Mouse (Mus musculus) liver, embryonic 15.5 days (tissue): ENCODE results near the gene Tigd3. TPM values are rescaled to one million over a fixed set of nuclear protein-coding genes. Genes with fewer than 3 reads are reported as not detected.

Source experiments
- ATAC-seq: fragments of 200-750 bp; cut with Nextera tagmentation; 2 replicates; pipeline ENCODE4 v1.8.0; 2017; ENCODE audit warnings: moderate number of reproducible peaks, mild to moderate bottlenecking, moderate library complexity; ENCODE audit not compliant: insufficient read depth
- H3K27ac ChIP-seq: fragments of 300-500 bp; sonication (generic); replicated peaks from 2 replicates; pipeline ENCODE4 v1.5.1; 2015; ENCODE audit warnings: mild to moderate bottlenecking, inconsistent platforms
- H3K27me3 ChIP-seq: fragments of 300-500 bp; sonication (generic); 2 replicates; pipeline ENCODE4 v1.6.1; 2015; ENCODE audit warnings: mild to moderate bottlenecking, inconsistent platforms
- H3K36me3 ChIP-seq: fragments of 300-500 bp; sonication (generic); replicated peaks from 2 replicates; pipeline ENCODE4 v1.6.1; 2015; ENCODE audit warnings: moderate library complexity, mild to moderate bottlenecking, inconsistent platforms
- H3K4me1 ChIP-seq: fragments of 300-500 bp; sonication (generic); replicated peaks from 2 replicates; pipeline ENCODE4 v1.6.1; 2015; ENCODE audit warnings: inconsistent platforms
- H3K4me2 ChIP-seq: fragments of 300-500 bp; sonication (generic); 2 replicates; pipeline ENCODE4 v1.6.1; 2015; ENCODE audit warnings: moderate library complexity, mild to moderate bottlenecking, inconsistent platforms
- H3K4me3 ChIP-seq: fragments of 300-500 bp; sonication (generic); replicated peaks from 2 replicates; pipeline ENCODE4 v1.5.1; 2015; ENCODE audit warnings: mild to moderate bottlenecking, inconsistent platforms
- H3K9ac ChIP-seq: fragments of 300-500 bp; sonication (generic); 2 replicates; pipeline ENCODE4 v1.6.1; 2015; ENCODE audit warnings: moderate library complexity, mild to moderate bottlenecking, inconsistent platforms
- H3K9me3 ChIP-seq: fragments of 300-500 bp; sonication (generic); replicated peaks from 2 replicates; pipeline ENCODE4 v1.6.1; 2016; ENCODE audit warnings: inconsistent platforms
- WGBS: fragments of 180-500 bp; shearing (Covaris S2); methylation state at CpG from one replicate; pipeline ENCODE4 v1.1.7; 2015; ENCODE audit warnings: mixed read lengths; ENCODE audit not compliant: insufficient replicate concordance; 5-methylcytosine and 5-hydroxymethylcytosine counted together
- polyA plus RNA-seq: library from polyadenylated mRNA; unstranded; fragments of >200 nt; fragmentation: Nextera tagmentation; extraction: Ambion mirVana; gene quantifications from 2 replicates; pipeline ENCODE4 v1.2.1, GENCODE M21; 2015

The Tigd3 gene
- polyA plus RNA-seq, 1 experiment from 2014 or later: 2.8 TPM

GRCm38 (mm10) chr19:5929634-5930596 is 36.0 kb upstream of the Tigd3 start:
- H3K4me2 ChIP-seq: no peak overlapping the region
- no peak overlapping the region for H3K9ac ChIP-seq
- H3K4me3 ChIP-seq: no peak overlapping the region
- H3K4me1 ChIP-seq: peaks cover 25% of the 10 kb centered on the region
- no peaks in the 10 kb centered on the region for H3K36me3 ChIP-seq
- no peaks in the 10 kb centered on the region for H3K9me3 ChIP-seq
- no peak overlapping the region for H3K27ac ChIP-seq
- 39% methylated on average over 14 of the region's 14 CpGs for WGBS
- peaks cover 39% of the 10 kb centered on the region for H3K27me3 ChIP-seq
- peak; percentile 41; the same call in 1 of the 2 replicates for ATAC-seq

- no peak for ATAC-seq
- H3K27ac ChIP-seq: no peak overlapping the region
- H3K4me3 ChIP-seq: no peak overlapping the region
- no peaks in the 10 kb centered on the region for H3K9me3 ChIP-seq
- peaks cover 38% of the 10 kb centered on the region for H3K4me1 ChIP-seq
- WGBS: 50% methylated on average over 3 of the region's 3 CpGs
- no peaks in the 10 kb centered on the region for H3K36me3 ChIP-seq
- H3K27me3 ChIP-seq: peaks cover 28% of the 10 kb centered on the region
- no peak overlapping the region for H3K9ac ChIP-seq
- no peak overlapping the region for H3K4me2 ChIP-seq
These were observed 34.6 kb upstream of the Tigd3 start for GRCm38 (mm10) chr19:5928546-5928945.

- Histone ChIP-seq H3K27me3 (peaks cover 28% of the 10 kb centered on the region), H3K9ac (no peak overlapping the region), H3K36me3 (no peaks in the 10 kb centered on the region), H3K4me3 (no peak overlapping the region), H3K9me3 (no peaks in the 10 kb centered on the region), H3K27ac (no peak overlapping the region), H3K4me2 (no peak overlapping the region), H3K4me1 (peaks cover 43% of the 10 kb centered on the region)
- 63% methylated on average over 6 of the region's 6 CpGs for WGBS
- no peak for ATAC-seq
These were observed 34.2 kb upstream of the Tigd3 start for GRCm38 (mm10) chr19:5928104-5928503.

- WGBS: 63% methylated on average over 8 of the region's 8 CpGs
- no peaks in the 10 kb centered on the region for H3K36me3 ChIP-seq
- no peak for ATAC-seq
- H3K4me1 ChIP-seq: peaks cover 49% of the 10 kb centered on the region
- H3K27ac ChIP-seq: no peak overlapping the region
- H3K27me3 ChIP-seq: peaks cover 28% of the 10 kb centered on the region
- H3K9me3 ChIP-seq: no peaks in the 10 kb centered on the region
- H3K9ac ChIP-seq: no peak overlapping the region
- H3K4me3 ChIP-seq: no peak overlapping the region
- H3K4me2 ChIP-seq: no peak overlapping the region
These were observed 33.6 kb upstream of the Tigd3 start for GRCm38 (mm10) chr19:5927532-5927931.

GRCm38 (mm10) chr19:5927026-5927425 is 33.1 kb upstream of the Tigd3 start:
- 68% methylated on average over 11 of the region's 11 CpGs for WGBS
- Histone ChIP-seq H3K4me1 (peaks cover 54% of the 10 kb centered on the region), H3K27ac (no peak overlapping the region), H3K4me3 (no peak overlapping the region), H3K36me3 (no peaks in the 10 kb centered on the region), H3K4me2 (no peak overlapping the region), H3K27me3 (peaks cover 26% of the 10 kb centered on the region), H3K9me3 (no peaks in the 10 kb centered on the region), H3K9ac (no peak overlapping the region)
- ATAC-seq: no peak

GRCm38 (mm10) chr19:5925311-5925855 is 31.4 kb upstream of the Tigd3 start:
- Histone ChIP-seq H3K4me1 (peaks cover 67% of the 10 kb centered on the region), H3K27me3 (peaks cover 23% of the 10 kb centered on the region), H3K36me3 (no peaks in the 10 kb centered on the region), H3K9me3 (no peaks in the 10 kb centered on the region), H3K4me3 (peak overlapping the region; percentile 58), H3K4me2 (peak overlapping the region; percentile 87), H3K9ac (no peak overlapping the region), H3K27ac (0 out of 2 replicates have a peak overlapping the region, but pooled peaks have one; percentile 35)
- 31% methylated on average over 11 of the region's 11 CpGs for WGBS
- no peak for ATAC-seq

- Histone ChIP-seq H3K4me3 (peak within 1 kb of the TSS; percentile 58), H3K9me3 (no peaks in the 10 kb centered on the region), H3K27me3 (peaks cover 23% of the 10 kb centered on the region), H3K9ac (peak within 1 kb of the TSS; percentile 42), H3K36me3 (no peaks in the 10 kb centered on the region), H3K27ac (peak within 1 kb of the TSS; percentile 58), H3K4me1 (peaks cover 66% of the 10 kb centered on the region), H3K4me2 (peak within 1 kb of the TSS; percentile 87)
- peak; percentile 82 for ATAC-seq
- WGBS: 0% methylated on average over 18 of the region's 18 CpGs
These were observed 30.8 kb upstream of the Tigd3 start, which contains the start of gene Cdc42ep2 for GRCm38 (mm10) chr19:5924713-5925093. TSS of gene Cdc42ep2 (minus strand) at chr19:5924816.

GRCm38 (mm10) chr19:5923990-5924712 is 30.2 kb upstream of the Tigd3 start:
- Histone ChIP-seq H3K4me3 (peak overlapping the region; percentile 58), H3K27ac (peak overlapping the region; percentile 58), H3K4me2 (peak overlapping the region; percentile 87), H3K36me3 (no peaks in the 10 kb centered on the region), H3K9me3 (no peaks in the 10 kb centered on the region), H3K4me1 (peaks cover 60% of the 10 kb centered on the region), H3K27me3 (peaks cover 23% of the 10 kb centered on the region), H3K9ac (peak overlapping the region; percentile 42)
- under 1% methylated on average over 38 of the region's 38 CpGs for WGBS
- ATAC-seq: peak; percentile 21

GRCm38 (mm10) chr19:5922963-5923362 is 29.0 kb upstream of the Tigd3 start:
- Histone ChIP-seq H3K4me3 (peak overlapping the region; percentile 24), H3K4me1 (peaks cover 51% of the 10 kb centered on the region), H3K4me2 (peak overlapping the region; percentile 68), H3K27me3 (peaks cover 23% of the 10 kb centered on the region), H3K9me3 (no peaks in the 10 kb centered on the region), H3K36me3 (peaks cover 2% of the 10 kb centered on the region; the same call in 1 of the 2 replicates), H3K27ac (peak overlapping the region; percentile 87), H3K9ac (peak overlapping the region; percentile 39)
- 73% methylated on average over 3 of the region's 3 CpGs for WGBS
- no peak for ATAC-seq

- peak overlapping the region; percentile 68 for H3K4me2 ChIP-seq
- peak overlapping the region; percentile 39 for H3K9ac ChIP-seq
- peaks cover 51% of the 10 kb centered on the region for H3K4me1 ChIP-seq
- peak; percentile 80 for ATAC-seq
- H3K9me3 ChIP-seq: no peaks in the 10 kb centered on the region
- peak overlapping the region; percentile 87 for H3K27ac ChIP-seq
- 18% methylated on average over 15 of the region's 15 CpGs for WGBS
- H3K4me3 ChIP-seq: peak overlapping the region; percentile 24
- H3K36me3 ChIP-seq: peaks cover 8% of the 10 kb centered on the region; the same call in 1 of the 2 replicates
- peaks cover 22% of the 10 kb centered on the region for H3K27me3 ChIP-seq
These were observed 28.4 kb upstream of the Tigd3 start for GRCm38 (mm10) chr19:5922119-5922942.
